Mouse (Mus musculus) testis, adult 2 months (tissue): ENCODE measurements around the gene Magel2.

Source experiments
- CTCF ChIP-seq: fragments of 200-500 bp; IDR thresholded peaks from 2 replicates; pipeline ENCODE4 v1.5.1; 2012; ENCODE audit warnings: low read depth, mild to moderate bottlenecking, inconsistent platforms, low read length, moderate library complexity; ENCODE audit not compliant: control insufficient read depth, insufficient read depth, insufficient replicate concordance
- POLR2A ChIP-seq: fragments of 200-500 bp; IDR thresholded peaks from 2 replicates; pipeline ENCODE4 v1.6.1; 2012; ENCODE audit warnings: low read depth, mild to moderate bottlenecking, inconsistent platforms, low read length, moderate library complexity; ENCODE audit not compliant: control insufficient read depth

- TF ChIP-seq POLR2A = no peak
- TF ChIP-seq CTCF = no peak
Measured at GRCm38 (mm10) chr7:62420566-62420965, 43.8 kb downstream of the Magel2 start.
